ENCODE assay signal across 8 mouse cellular contexts in genomic region chr17:83873363-83874141, GRCm38 (mm10). TPM values are rescaled to one million over a fixed set of nuclear protein-coding genes. Genes with fewer than 3 reads are reported as not detected.
DNase-seq lines count a peak whose midpoint lies in the region; TF ChIP-seq lines count a peak whose summit lies in the region.

No protein-coding gene starts in this region.

- no peak for DNase-seq in layer of hippocampus, adult 2 months (ENCODE audit: low spot score in 2 of 2)
- no peak for DNase-seq in layer of hippocampus, postnatal 25 days (ENCODE audit: extremely low spot score in 1 of 2, low spot score in 1 of 2)
- DNase-seq in fibroblast of lung, adult 2 months (ENCODE audit: low read depth): peak; percentile 92
- DNase-seq in kidney, adult 8-10 months: peak; percentile 21 to 52
- DNase-seq in neural tube, embryonic 10.5 days (ENCODE audit: extremely low spot score, low spot score): peak; percentile 47
- DNase-seq in cerebellum, postnatal 25 days: no peak
- no peak for DNase-seq in cerebellum, adult 9-11 months
- no peak for DNase-seq in thymus, postnatal 0 days (ENCODE audit: low spot score)

- no peak for TF ChIP-seq CTCF in layer of hippocampus, adult 2 months (conservative IDR thresholded peaks at IDR 0.05)

- H3K27ac ChIP-seq in layer of hippocampus, adult 2 months: peak overlapping the region; percentile 54

- no peak overlapping the region for H3K4me3 ChIP-seq in layer of hippocampus, adult 2 months

RNA-seq across cellular contexts. Expression of gene Haao, which starts 25.8 kb away (rescaled TPM):
- not detected for total RNA-seq in layer of hippocampus, adult 2 months (2021)
- not detected for total RNA-seq in layer of hippocampus, postnatal 25 days (2021)
- polyA plus RNA-seq in thymus, postnatal 0 days (2015; fragmentation: Nextera tagmentation; extraction: Ambion mirVana): 5.6 and 5.9 TPM in 2 replicates

Comparison
In these comparisons a context has a peak if more than half of its experiments do, and no peak if none do; other contexts are left out.
1. DNase-seq: peak in fibroblast of lung, adult 2 months (single experiment), kidney, adult 8-10 months (2 of 2) and neural tube, embryonic 10.5 days (single experiment); none in layer of hippocampus, adult 2 months (0 of 2), layer of hippocampus, postnatal 25 days (0 of 2), cerebellum, postnatal 25 days (0 of 2), cerebellum, adult 9-11 months (single experiment) and thymus, postnatal 0 days (single experiment).